Mouse (Mus musculus): ENCODE data around the gene Calm4.

Gene Calm4

DNA sequence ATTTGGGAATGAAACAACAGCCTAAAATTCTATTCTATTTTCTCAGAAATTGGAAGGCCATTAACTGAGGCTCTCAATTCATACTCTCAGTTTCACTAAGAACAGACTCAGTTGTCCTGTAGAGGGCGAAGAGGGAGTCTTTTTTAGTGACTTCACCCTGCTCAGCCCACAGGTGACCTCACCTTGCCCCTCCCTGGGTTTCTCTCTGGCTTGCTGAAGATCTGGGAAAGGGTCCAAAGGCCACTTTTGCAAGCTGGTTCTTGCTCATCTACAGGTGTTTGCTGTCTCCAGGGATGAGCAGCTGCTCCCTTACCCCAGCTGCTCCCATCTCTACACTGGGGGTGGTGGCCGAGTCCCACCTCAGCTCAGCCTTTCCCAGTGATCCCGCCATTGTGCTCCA, 24.8 kb downstream of the Calm4 start:
- DNase-seq, result no peak

DNA sequence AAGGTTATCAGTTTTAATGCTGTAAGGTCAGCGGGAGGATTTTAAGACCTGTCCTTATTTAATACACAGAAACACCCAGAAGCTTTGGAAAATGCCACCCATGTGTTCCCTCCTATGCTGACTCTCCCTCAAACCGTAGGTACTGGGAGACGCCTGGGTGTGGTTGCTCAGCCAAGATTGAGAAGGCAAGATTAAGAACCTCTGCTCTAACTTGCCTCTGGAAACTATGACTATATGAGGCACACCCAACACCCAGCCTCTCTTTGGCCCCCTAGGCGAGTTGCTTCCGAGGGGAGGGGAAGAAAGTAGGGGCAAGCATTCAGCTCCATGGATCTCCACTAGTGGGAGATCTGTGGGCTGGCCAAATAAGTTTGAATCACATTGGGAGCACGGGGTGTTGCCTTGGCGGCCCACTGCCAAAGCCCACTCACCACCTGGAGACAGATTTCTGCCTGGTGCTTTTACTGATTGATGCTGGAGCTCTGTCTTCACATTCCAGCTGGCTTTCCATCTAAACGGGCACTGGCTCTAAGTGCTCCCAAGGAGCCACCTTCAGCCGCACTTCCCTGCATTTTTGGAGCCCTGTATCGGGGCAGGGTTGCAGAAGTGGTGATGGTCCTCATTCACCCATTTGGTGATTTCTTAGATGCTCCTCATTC, 25.5 kb downstream of the Calm4 start:
- no peak for DNase-seq

DNA sequence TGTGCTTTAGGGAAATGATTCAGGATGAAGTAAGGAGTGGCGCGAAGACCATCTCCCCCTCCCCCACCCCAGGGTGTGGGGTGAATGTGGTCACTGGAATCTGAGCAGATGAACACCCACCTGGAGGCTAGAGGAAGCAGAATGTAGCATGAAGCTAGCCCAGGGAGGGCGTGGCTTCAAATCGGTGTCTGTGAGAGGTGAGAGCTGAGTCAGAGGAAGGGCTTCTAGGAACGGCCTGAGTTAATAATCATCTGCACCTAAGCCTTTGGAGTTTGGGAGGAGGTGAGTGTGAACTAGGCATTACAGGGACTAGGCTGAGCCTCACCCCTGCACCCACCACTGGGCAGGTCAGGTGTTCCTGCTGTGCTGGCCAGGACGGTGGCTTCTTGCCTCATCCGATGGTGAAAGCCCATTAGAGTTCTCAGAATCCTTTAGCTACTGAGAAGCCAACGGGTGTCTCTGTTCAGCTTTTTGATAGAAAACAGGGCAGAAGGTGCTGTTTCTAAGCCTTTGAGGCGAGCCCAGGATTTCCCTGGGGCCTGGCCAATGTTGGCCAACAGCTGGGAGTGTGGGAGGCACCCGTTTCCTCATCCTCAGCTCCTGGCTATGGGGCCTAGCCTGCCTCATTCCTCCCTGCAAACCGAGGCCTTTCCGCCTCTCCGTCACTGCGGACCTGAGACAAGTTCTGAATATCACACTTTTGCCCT, 28.2 kb downstream of the Calm4 start:
- DNase-seq, result no peak

DNA sequence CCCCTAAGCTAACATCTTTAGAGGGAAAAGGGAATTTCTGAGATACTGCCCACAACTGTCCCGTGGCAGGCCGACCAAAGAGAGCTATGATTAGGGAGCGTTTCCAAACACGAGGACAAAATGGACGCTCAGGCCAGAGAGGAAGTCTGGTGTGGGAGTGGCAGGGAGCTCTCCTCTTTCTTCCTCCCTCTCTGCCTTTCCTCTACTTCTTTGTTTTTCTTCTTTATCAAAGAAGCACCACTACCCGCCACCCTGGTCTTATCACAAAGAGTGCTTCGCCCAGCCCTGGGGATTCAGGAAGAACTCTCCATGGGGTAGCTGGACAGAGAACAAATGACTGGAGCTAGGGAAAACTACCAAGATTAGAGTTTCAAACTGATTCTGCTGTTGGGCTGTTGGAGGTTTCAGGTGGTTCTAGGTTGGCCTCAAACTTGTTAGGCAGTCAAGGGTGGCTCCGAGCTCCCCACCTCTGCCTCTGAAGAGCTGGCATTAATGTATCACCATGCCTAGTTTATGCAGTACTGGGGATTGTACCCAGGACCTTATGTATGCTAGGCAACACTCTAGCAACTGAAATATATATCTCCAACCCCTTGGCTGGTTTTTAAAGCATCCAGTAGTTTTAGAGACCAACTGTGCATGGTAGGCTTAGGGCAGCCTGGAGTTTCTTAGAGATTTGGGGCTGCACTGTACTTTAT, 28.9 kb downstream of the Calm4 start:
- no peak for DNase-seq

DNA sequence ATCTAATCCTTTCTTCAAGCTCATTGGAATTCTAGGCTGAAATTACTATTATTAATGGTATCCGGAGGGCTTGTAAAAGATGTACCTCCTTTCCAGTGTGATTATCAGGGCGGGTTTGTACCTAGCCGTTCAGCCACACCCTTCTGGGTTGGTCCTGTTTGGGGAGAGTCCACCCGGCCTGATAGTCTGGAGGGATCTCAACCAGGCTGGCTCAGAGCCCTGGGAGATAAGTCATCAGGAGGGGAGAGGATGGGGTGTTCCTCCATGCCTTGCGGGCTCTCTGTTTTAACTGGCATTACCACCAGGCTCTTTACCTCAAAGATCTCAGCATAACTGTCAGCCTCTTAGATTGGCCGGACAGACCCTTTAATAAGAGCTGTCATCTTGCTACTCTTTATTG, 29.6 kb downstream of the Calm4 start:
- no peak for DNase-seq

DNA sequence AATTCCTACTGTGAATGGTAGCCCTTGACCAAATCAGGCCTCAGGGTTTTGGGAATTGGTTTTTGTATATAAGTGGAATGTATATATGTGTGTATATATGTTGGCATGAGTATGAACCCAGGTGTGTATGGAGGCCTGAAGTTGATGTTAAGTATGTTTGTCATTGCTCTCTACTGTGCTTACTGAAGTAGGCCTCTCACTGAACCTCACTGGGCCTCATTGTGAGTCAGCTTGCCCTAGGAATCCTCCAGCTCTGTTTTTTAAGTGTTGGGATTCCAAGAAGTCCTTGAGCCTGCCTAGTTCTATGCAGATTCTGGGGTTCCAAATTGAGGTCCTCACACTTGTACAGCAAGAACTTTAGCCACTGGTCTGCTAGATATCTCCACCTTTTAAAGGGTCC, 32.3 kb downstream of the Calm4 start:
- DNase-seq, result no peak

DNA sequence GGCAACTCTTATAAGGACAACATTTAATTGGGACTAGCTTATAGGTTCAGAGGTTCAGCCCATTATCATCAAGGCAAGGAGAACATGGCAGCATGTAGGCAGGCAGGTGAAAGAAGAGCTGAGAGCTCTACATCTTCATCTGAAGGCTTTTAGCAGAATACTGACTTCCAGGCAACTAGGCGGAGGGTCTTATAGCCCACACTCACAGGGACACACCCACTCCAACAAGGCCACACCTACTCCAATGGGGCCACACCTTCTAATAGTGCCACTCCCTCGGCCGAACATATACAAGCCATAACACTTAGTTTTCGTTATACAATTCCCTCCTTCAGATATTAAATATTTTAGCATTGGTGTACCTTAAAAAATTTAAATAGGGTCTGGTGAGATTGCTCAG, 35.3 kb downstream of the Calm4 start:
- no peak for DNase-seq

DNA sequence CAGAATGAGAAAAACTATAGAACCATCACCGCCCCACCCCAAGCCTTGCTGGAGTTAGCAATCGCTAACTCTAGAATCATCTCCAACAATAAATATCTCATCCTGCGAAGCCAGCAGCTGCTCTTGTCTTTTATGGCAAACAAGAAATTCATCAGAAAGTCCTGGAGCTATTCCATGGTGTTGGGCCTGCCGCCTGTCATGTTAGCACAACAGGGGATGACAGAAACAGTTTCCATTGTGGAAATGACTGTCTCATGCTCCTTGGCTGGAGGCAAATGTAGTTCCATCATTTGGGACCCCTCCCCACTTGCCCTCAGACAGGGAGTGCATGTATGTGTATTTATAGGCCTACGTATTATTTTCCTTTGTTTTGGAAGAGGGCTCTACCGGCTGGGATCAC, 38.9 kb downstream of the Calm4 start:
- no peak for DNase-seq

DNA sequence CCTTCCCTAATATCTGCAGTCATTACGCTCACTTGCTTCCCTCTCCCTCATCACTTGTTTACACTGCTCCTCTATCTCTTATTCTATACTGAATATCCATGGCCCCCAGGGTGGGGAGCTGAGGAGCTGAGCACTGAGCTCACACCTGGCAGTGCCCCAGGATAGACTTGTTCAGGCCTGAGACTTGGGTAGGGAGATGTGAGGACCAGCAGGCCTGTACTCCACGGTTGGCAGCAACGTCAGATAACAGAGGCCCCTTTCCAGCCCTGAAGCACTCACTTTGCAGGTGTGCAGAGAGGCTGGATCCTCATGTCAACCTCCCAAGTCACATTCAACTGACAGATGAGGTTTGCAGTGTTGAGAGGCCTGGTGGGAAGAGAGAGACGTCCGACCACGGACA, 39.6 kb downstream of the Calm4 start:
- no peak for DNase-seq

DNA sequence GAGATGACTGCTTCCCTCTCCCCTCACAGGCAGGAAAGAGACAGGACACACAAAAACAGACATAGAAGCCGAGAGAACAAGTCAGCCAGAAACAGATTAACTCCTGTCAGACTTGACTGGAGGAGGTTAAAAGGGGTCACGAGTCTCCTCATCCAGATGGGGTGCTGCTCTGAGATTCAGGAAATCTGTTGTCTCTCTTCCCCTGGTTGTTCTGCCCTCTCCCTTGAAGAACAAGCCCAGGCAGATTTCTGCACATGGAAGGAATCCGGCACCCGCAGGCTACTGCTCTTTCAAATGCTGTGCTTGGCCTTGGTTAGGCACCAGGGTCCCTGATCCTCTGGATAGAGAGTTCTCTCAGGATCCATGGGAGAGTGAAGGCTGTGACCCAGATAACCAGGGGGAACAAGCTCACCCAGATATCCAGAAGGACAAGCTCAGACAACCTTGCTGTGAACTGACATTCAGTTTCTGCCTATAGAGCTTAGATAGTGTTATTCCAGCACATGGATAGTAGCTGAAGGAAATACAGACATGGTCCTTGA, 40.2 kb downstream of the Calm4 start:
- no peak for DNase-seq

DNA sequence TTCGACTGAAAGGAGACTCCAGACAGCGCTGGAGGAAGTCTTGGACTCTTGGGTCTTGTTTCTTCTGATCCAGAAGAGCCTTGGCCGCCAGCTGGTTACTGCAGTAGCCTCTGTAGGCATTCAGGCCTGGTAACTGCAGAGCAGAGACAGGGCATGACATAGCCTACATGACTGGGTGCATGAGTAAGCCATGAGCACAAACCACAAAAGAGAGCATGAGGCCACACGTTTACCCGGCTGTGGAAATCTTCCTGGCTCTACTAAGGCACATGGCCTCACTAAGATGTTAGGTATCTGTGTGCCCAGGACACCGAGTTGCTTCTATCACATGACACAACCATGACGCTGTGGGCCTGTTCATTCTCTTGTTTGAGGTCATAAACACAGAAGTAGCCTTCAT, 49.1 kb downstream of the Calm4 start:
- DNase-seq, result no peak
